In the genomic region with DNA sequence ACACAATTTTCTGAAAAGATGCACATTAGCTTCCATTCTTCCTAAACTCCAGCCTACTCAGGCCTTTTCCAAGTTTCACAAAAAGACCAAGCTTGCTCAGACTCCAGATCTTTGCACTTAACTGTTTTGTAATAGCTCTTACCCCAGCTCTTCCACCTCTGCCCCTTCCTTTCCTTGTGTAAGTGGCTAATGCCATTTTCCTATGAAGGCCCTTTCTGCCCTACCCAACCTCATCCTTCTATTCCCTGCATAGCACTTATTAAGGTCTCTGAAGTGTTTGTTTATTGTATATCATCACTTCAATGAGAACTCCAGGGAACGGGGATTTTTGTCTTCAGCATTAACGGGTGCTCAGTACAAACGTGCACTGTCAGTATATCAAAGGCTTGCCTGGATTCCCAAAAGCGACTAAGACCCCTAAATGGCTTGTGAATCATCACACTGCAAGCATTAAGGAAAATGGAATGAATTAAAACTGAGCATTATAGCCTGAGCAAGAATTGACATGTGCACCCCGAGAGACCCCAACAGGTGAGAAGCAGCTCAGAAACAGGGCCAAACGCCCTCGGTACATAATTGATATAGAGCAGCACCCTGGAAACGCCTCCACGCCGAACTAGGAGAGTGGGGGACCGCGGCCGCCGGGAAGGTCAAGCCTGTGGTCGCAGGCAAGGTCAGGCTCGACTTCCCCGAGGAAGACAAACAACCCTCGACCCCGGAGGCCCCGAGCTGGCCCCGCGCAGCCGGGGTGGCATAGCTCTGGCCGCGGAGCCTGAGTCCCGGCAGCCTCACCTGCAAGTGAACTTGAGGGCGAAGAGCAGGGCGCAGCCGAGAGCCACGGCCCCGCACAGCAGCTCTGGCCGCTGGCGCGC, we compare ENCODE assay signal across 8 mouse cellular contexts. TPM values are rescaled to one million over a fixed set of nuclear protein-coding genes. Genes with fewer than 3 reads are reported as not detected.
DNase-seq lines count a peak whose midpoint lies in the region; ATAC-seq and TF ChIP-seq lines count a peak whose summit lies in the region.

No protein-coding gene starts in this region.

- 0 out of 2 replicates have a peak, but pooled peaks cover 2% of the 10 kb centered on the region for H3K79me2 ChIP-seq in heart, adult 2 months (replicated peaks; ENCODE audit: control insufficient read depth, insufficient read depth, low read length)

- peak overlapping the region; percentile 73 for H3K4me3 ChIP-seq in heart, adult 2 months
- H3K4me3 ChIP-seq in hindbrain, embryonic 11.5 days (ENCODE audit: low read depth, low read length), result peak overlapping the region; percentile 69
- peak overlapping the region; percentile 97 for H3K4me3 ChIP-seq in liver, embryonic 16.5 days (ENCODE audit: low read depth, low read length)
- peak overlapping the region; percentile 96 for H3K4me3 ChIP-seq in stomach, postnatal 0 days (ENCODE audit: low read depth, low read length)

- TF ChIP-seq CTCF in heart, adult 2 months (IDR thresholded peaks at IDR 0.05), result no peak
- no peak for TF ChIP-seq CTCF in stomach, postnatal 0 days (IDR thresholded peaks at IDR 0.05; ENCODE audit: low read depth)

- ATAC-seq in common myeloid progenitor, adult 5-6 weeks (replicated peaks; ENCODE audit: low read depth, poor library complexity, severe bottlenecking), result 0 out of 2 replicates have a peak, but pooled peaks have one; percentile 0
- ATAC-seq in hindbrain, embryonic 11.5 days (ENCODE audit: low FRiP score), result no peak
- ATAC-seq in liver, embryonic 16.5 days (ENCODE audit: low read depth), result 0 out of 2 replicates have a peak, but pooled peaks have one; percentile 1
- ATAC-seq in stomach, postnatal 0 days (ENCODE audit: low FRiP score, low TSS enrichment), result no peak

- H3K9me3 ChIP-seq in hindbrain, embryonic 11.5 days (ENCODE audit: control insufficient read depth, low read length), result no peaks in the 10 kb centered on the region
- no peaks in the 10 kb centered on the region for H3K9me3 ChIP-seq in liver, embryonic 16.5 days (replicated peaks; ENCODE audit: control insufficient read depth, low read length)
- no peaks in the 10 kb centered on the region for H3K9me3 ChIP-seq in stomach, postnatal 0 days (ENCODE audit: control insufficient read depth, low read length)

- peak overlapping the region; percentile 83 for H3K9ac ChIP-seq in heart, adult 2 months (ENCODE audit: low read depth, low read length)
- peak overlapping the region; percentile 73 for H3K9ac ChIP-seq in hindbrain, embryonic 11.5 days (ENCODE audit: low read depth, low read length)
- H3K9ac ChIP-seq in liver, embryonic 16.5 days (ENCODE audit: low read depth, low read length), result peak overlapping the region; percentile 98
- H3K9ac ChIP-seq in stomach, postnatal 0 days (ENCODE audit: low read length), result peak overlapping the region; percentile 98

- H3K27ac ChIP-seq in heart, adult 2 months, result peak overlapping the region; percentile 97
- H3K27ac ChIP-seq in hindbrain, embryonic 11.5 days (ENCODE audit: low read depth, low read length), result peak overlapping the region; percentile 79
- peak overlapping the region; percentile 100 for H3K27ac ChIP-seq in liver, embryonic 16.5 days (ENCODE audit: low read length)
- peak overlapping the region; percentile 95 for H3K27ac ChIP-seq in stomach, postnatal 0 days (replicated peaks)

- no peak for TF ChIP-seq EP300 in heart, adult 2 months (IDR thresholded peaks at IDR 0.05; ENCODE audit: insufficient read depth, low read depth, low read length)
- TF ChIP-seq EP300 in stomach, postnatal 0 days (optimal IDR thresholded peaks at IDR 0.05), result no peak

- WGBS in heart, adult 2 months, result under 1% methylated on average over 32 of the region's 34 CpGs
- WGBS in hindbrain, embryonic 11.5 days, result under 1% methylated on average over 34 of the region's 34 CpGs
- under 1% methylated on average over 34 of the region's 34 CpGs for WGBS in liver, embryonic 16.5 days (ENCODE audit: insufficient replicate concordance)
- under 1% methylated on average over 34 of the region's 34 CpGs for WGBS in stomach, postnatal 0 days

- peak overlapping the region; percentile 77 for H3K4me2 ChIP-seq in hindbrain, embryonic 11.5 days (replicated peaks; ENCODE audit: low read depth, low read length)
- peak overlapping the region; percentile 72 for H3K4me2 ChIP-seq in liver, embryonic 16.5 days (ENCODE audit: low read depth, low read length)
- peak overlapping the region; percentile 90 for H3K4me2 ChIP-seq in stomach, postnatal 0 days (replicated peaks; ENCODE audit: low read depth)

- DNase-seq in heart, adult 2 months, result no peak
- no peak for DNase-seq in heart, adult 11 months
- DNase-seq in 3T3-L1 (ENCODE audit: low read depth, low spot score), result peak; percentile 31
- DNase-seq in hindbrain, embryonic 11.5 days (ENCODE audit: low spot score), result no peak
- no peak for DNase-seq in stomach, postnatal 0 days (ENCODE audit: low spot score)
- DNase-seq in thymus, postnatal 0 days (ENCODE audit: low spot score), result no peak

- no peak for TF ChIP-seq POLR2A in heart, adult 2 months (IDR thresholded peaks at IDR 0.05; ENCODE audit: insufficient read depth, low read depth, low read length)

- no peaks in the 10 kb centered on the region for H3K27me3 ChIP-seq in heart, adult 2 months (ENCODE audit: control insufficient read depth, insufficient read depth, low read length)
- no peaks in the 10 kb centered on the region for H3K27me3 ChIP-seq in hindbrain, embryonic 11.5 days (ENCODE audit: control insufficient read depth, insufficient read depth, low read length)
- H3K27me3 ChIP-seq in liver, embryonic 16.5 days (ENCODE audit: control insufficient read depth, insufficient read depth, low read depth, low read length), result no peaks in the 10 kb centered on the region
- H3K27me3 ChIP-seq in stomach, postnatal 0 days (ENCODE audit: control insufficient read depth, insufficient read depth, low read length), result no peaks in the 10 kb centered on the region

- intact Hi-C loops in heart, adult 2 months (cut with DNase I), result loop anchor here (2.0 to 5.0 kb wide), 3 partner anchors 43 to 189 kb away; partner anchors contain the start of genes Litaf, Snx29 and Zc3h7a

- H3K4me1 ChIP-seq in heart, adult 2 months (ENCODE audit: control insufficient read depth, insufficient read depth, low read length), result peaks cover 3% of the 10 kb centered on the region; the same call in 1 of the 2 replicates
- peaks cover 5% of the 10 kb centered on the region for H3K4me1 ChIP-seq in hindbrain, embryonic 11.5 days (replicated peaks; ENCODE audit: control insufficient read depth, insufficient read depth, low read length)
- H3K4me1 ChIP-seq in liver, embryonic 16.5 days (ENCODE audit: control insufficient read depth, low read depth, low read length), result peaks cover 28% of the 10 kb centered on the region
- 0 out of 2 replicates have a peak, but pooled peaks cover 2% of the 10 kb centered on the region for H3K4me1 ChIP-seq in stomach, postnatal 0 days (replicated peaks; ENCODE audit: control insufficient read depth, insufficient read depth)

- H3K36me3 ChIP-seq in heart, adult 2 months (ENCODE audit: control insufficient read depth, insufficient read depth, low read length), result peaks cover 10% of the 10 kb centered on the region
- H3K36me3 ChIP-seq in hindbrain, embryonic 11.5 days (ENCODE audit: control insufficient read depth, insufficient read depth, low read length), result no peaks in the 10 kb centered on the region
- peaks cover 9% of the 10 kb centered on the region for H3K36me3 ChIP-seq in liver, embryonic 16.5 days (ENCODE audit: control insufficient read depth, insufficient read depth)
- H3K36me3 ChIP-seq in stomach, postnatal 0 days (ENCODE audit: control insufficient read depth, insufficient read depth, low read length), result peaks cover 11% of the 10 kb centered on the region

RNA-seq across cellular contexts. Expression of gene Txndc11, which starts 0.7 kb away (rescaled TPM):
- 10 to 100 TPM; 13.0 to 14.8 TPM for total RNA-seq in heart, adult 2 months (2021)
- polyA plus RNA-seq in heart, adult 2 months (2012; rRNA removed), result 11.2 and 17.8 TPM in 2 replicates
- 16.2 and 29.3 TPM in 2 replicates for total RNA-seq in common myeloid progenitor, adult 5-6 weeks (2017)
- polyA plus RNA-seq in hindbrain, embryonic 11.5 days (2014; fragmentation: Nextera tagmentation; extraction: Ambion mirVana), result 31.3 and 33.4 TPM in 2 replicates
- 13.8 and 13.9 TPM in 2 replicates for polyA plus RNA-seq in liver, embryonic 16.5 days (2015; fragmentation: Nextera tagmentation; extraction: Ambion mirVana)
- 27.5 and 29.2 TPM in 2 replicates for polyA plus RNA-seq in stomach, postnatal 0 days (2015; fragmentation: Nextera tagmentation; extraction: Ambion mirVana)
- 23.6 and 27.2 TPM in 2 replicates for polyA plus RNA-seq in thymus, postnatal 0 days (2015; fragmentation: Nextera tagmentation; extraction: Ambion mirVana)

RNA-seq across cellular contexts. Expression of gene Zc3h7a, which starts 42.5 kb away (rescaled TPM):
- total RNA-seq in heart, adult 2 months (2021), result 10 to 100 TPM; 24.2 to 24.3 TPM
- polyA plus RNA-seq in heart, adult 2 months (2012; rRNA removed), result 27.5 and 47.0 TPM in 2 replicates
- total RNA-seq in common myeloid progenitor, adult 5-6 weeks (2017), result 218 and 256 TPM in 2 replicates
- 104 and 113 TPM in 2 replicates for polyA plus RNA-seq in hindbrain, embryonic 11.5 days (2014; fragmentation: Nextera tagmentation; extraction: Ambion mirVana)
- polyA plus RNA-seq in liver, embryonic 16.5 days (2015; fragmentation: Nextera tagmentation; extraction: Ambion mirVana), result 37.8 and 39.1 TPM in 2 replicates
- polyA plus RNA-seq in stomach, postnatal 0 days (2015; fragmentation: Nextera tagmentation; extraction: Ambion mirVana), result 36.7 and 37.4 TPM in 2 replicates
- 84.5 and 89.5 TPM in 2 replicates for polyA plus RNA-seq in thymus, postnatal 0 days (2015; fragmentation: Nextera tagmentation; extraction: Ambion mirVana)

Comparison
In these comparisons a context has a peak if more than half of its experiments do, and no peak if none do; other contexts are left out.
1. ATAC-seq: peak in common myeloid progenitor, adult 5-6 weeks (single experiment) and liver, embryonic 16.5 days (single experiment); none in hindbrain, embryonic 11.5 days (single experiment) and stomach, postnatal 0 days (single experiment).
2. Peak in every context shown above with its lines, with median percentiles within 50 percentile points of each other: H3K27ac ChIP-seq, H3K4me3 ChIP-seq, H3K9ac ChIP-seq and H3K4me2 ChIP-seq.